Mouse (Mus musculus): Measurements from ENCODE around the gene Nup107. TPM values are rescaled to one million over a fixed set of nuclear protein-coding genes. Genes with fewer than 3 reads are reported as not detected.

Nup107 gene
- polyA plus RNA-seq, 1 experiment from 2014 or later = 87.6 TPM

- no peak overlapping the region for H3K9ac ChIP-seq (ENCODE audit: low read length)
- peaks cover 27% of the 10 kb centered on the region for H3K36me3 ChIP-seq (ENCODE audit: control insufficient read depth, insufficient read depth, low read length)
Measured at GRCm38 (mm10) chr10:117772364-117773105, 20.0 kb downstream of the Nup107 start.

GRCm38 (mm10) chr10:117771131-117771510 is 21.4 kb downstream of the Nup107 start:
- no peak for ATAC-seq (ENCODE audit: insufficient read depth, low FRiP score, low TSS enrichment)
- Histone ChIP-seq H3K9me3 (ENCODE audit: control insufficient read depth, low read length) (no peaks in the 10 kb centered on the region), H3K4me2 (ENCODE audit: low read depth) (no peak overlapping the region), H3K27ac (ENCODE audit: low read depth, low read length) (no peak overlapping the region), H3K4me1 (ENCODE audit: control insufficient read depth, insufficient read depth, low read length) (no peaks in the 10 kb centered on the region), H3K36me3 (ENCODE audit: control insufficient read depth, insufficient read depth, low read length) (peaks cover 23% of the 10 kb centered on the region), H3K4me3 (ENCODE audit: low read depth, low read length) (no peak overlapping the region), H3K27me3 (ENCODE audit: control insufficient read depth, insufficient read depth, low read length) (no peaks in the 10 kb centered on the region), H3K9ac (ENCODE audit: low read length) (no peak overlapping the region)
- no peak for DNase-seq (ENCODE audit: low spot score)
- 95% methylated on average over 10 of the region's 10 CpGs for WGBS

More at GRCm38 (mm10) chr10:117772364-117773105, 20.0 kb downstream of the Nup107 start:
- Histone ChIP-seq H3K4me2 (ENCODE audit: low read depth) (no peak overlapping the region), H3K27ac (ENCODE audit: low read depth, low read length) (no peak overlapping the region), H3K27me3 (ENCODE audit: control insufficient read depth, insufficient read depth, low read length) (no peaks in the 10 kb centered on the region), H3K4me1 (ENCODE audit: control insufficient read depth, insufficient read depth, low read length) (no peaks in the 10 kb centered on the region), H3K4me3 (ENCODE audit: low read depth, low read length) (no peak overlapping the region), H3K9me3 (ENCODE audit: control insufficient read depth, low read length) (no peaks in the 10 kb centered on the region)
- DNase-seq (ENCODE audit: low spot score) (no peak), ATAC-seq (ENCODE audit: insufficient read depth, low FRiP score, low TSS enrichment) (no peak)
- WGBS = 91% methylated on average over 17 of the region's 17 CpGs

GRCm38 (mm10) chr10:117770286-117771130 is 22.0 kb downstream of the Nup107 start:
- WGBS = 95% methylated on average over 18 of the region's 18 CpGs
- peaks cover 24% of the 10 kb centered on the region for H3K36me3 ChIP-seq (ENCODE audit: control insufficient read depth, insufficient read depth, low read length)
- no peaks in the 10 kb centered on the region for H3K9me3 ChIP-seq (ENCODE audit: control insufficient read depth, low read length)
- H3K9ac ChIP-seq (ENCODE audit: low read length) = no peak overlapping the region
- no peaks in the 10 kb centered on the region for H3K4me1 ChIP-seq (ENCODE audit: control insufficient read depth, insufficient read depth, low read length)
- DNase-seq (ENCODE audit: low spot score) (no peak), ATAC-seq (ENCODE audit: insufficient read depth, low FRiP score, low TSS enrichment) (no peak)
- H3K4me2 ChIP-seq (ENCODE audit: low read depth) = no peak overlapping the region
- no peak overlapping the region for H3K27ac ChIP-seq (ENCODE audit: low read depth, low read length)
- H3K27me3 ChIP-seq (ENCODE audit: control insufficient read depth, insufficient read depth, low read length) = no peaks in the 10 kb centered on the region
- no peak overlapping the region for H3K4me3 ChIP-seq (ENCODE audit: low read depth, low read length)

GRCm38 (mm10) chr10:117769541-117770285 is 22.8 kb downstream of the Nup107 start:
- Histone ChIP-seq H3K4me1 (ENCODE audit: control insufficient read depth, insufficient read depth, low read length) (no peaks in the 10 kb centered on the region), H3K36me3 (ENCODE audit: control insufficient read depth, insufficient read depth, low read length) (peaks cover 25% of the 10 kb centered on the region), H3K4me3 (ENCODE audit: low read depth, low read length) (no peak overlapping the region), H3K9me3 (ENCODE audit: control insufficient read depth, low read length) (no peaks in the 10 kb centered on the region), H3K4me2 (ENCODE audit: low read depth) (no peak overlapping the region), H3K27ac (ENCODE audit: low read depth, low read length) (no peak overlapping the region), H3K27me3 (ENCODE audit: control insufficient read depth, insufficient read depth, low read length) (no peaks in the 10 kb centered on the region), H3K9ac (ENCODE audit: low read length) (no peak overlapping the region)
- no peak for DNase-seq (ENCODE audit: low spot score)
- 94% methylated on average over 9 of the region's 9 CpGs for WGBS
- no peak for ATAC-seq (ENCODE audit: insufficient read depth, low FRiP score, low TSS enrichment)

GRCm38 (mm10) chr10:117768141-117768440 is 24.4 kb downstream of the Nup107 start:
- Histone ChIP-seq H3K4me1 (ENCODE audit: control insufficient read depth, insufficient read depth, low read length) (no peaks in the 10 kb centered on the region), H3K9me3 (ENCODE audit: control insufficient read depth, low read length) (no peaks in the 10 kb centered on the region), H3K27ac (ENCODE audit: low read depth, low read length) (no peak overlapping the region), H3K36me3 (ENCODE audit: control insufficient read depth, insufficient read depth, low read length) (peaks cover 28% of the 10 kb centered on the region), H3K27me3 (ENCODE audit: control insufficient read depth, insufficient read depth, low read length) (no peaks in the 10 kb centered on the region), H3K9ac (ENCODE audit: low read length) (no peak overlapping the region), H3K4me3 (ENCODE audit: low read depth, low read length) (no peak overlapping the region), H3K4me2 (ENCODE audit: low read depth) (no peak overlapping the region)
- ATAC-seq (ENCODE audit: insufficient read depth, low FRiP score, low TSS enrichment) = no peak
- no peak for DNase-seq (ENCODE audit: low spot score)
- 94% methylated on average over 7 of the region's 7 CpGs for WGBS

- Histone ChIP-seq H3K4me2 (ENCODE audit: low read depth) (no peak overlapping the region), H3K9ac (ENCODE audit: low read length) (no peak overlapping the region), H3K9me3 (ENCODE audit: control insufficient read depth, low read length) (no peaks in the 10 kb centered on the region), H3K4me3 (ENCODE audit: low read depth, low read length) (no peak overlapping the region), H3K27ac (ENCODE audit: low read depth, low read length) (no peak overlapping the region), H3K27me3 (ENCODE audit: control insufficient read depth, insufficient read depth, low read length) (no peaks in the 10 kb centered on the region), H3K4me1 (ENCODE audit: control insufficient read depth, insufficient read depth, low read length) (no peaks in the 10 kb centered on the region), H3K36me3 (ENCODE audit: control insufficient read depth, insufficient read depth, low read length) (peaks cover 28% of the 10 kb centered on the region)
- ATAC-seq (ENCODE audit: insufficient read depth, low FRiP score, low TSS enrichment) = no peak
- WGBS = 92% methylated on average over 10 of the region's 10 CpGs
- no peak for DNase-seq (ENCODE audit: low spot score)
Measured at GRCm38 (mm10) chr10:117767286-117768140, 25.0 kb downstream of the Nup107 start.

- Histone ChIP-seq H3K27ac (ENCODE audit: low read depth, low read length) (no peak overlapping the region), H3K36me3 (ENCODE audit: control insufficient read depth, insufficient read depth, low read length) (peaks cover 26% of the 10 kb centered on the region), H3K4me2 (ENCODE audit: low read depth) (no peak overlapping the region), H3K4me1 (ENCODE audit: control insufficient read depth, insufficient read depth, low read length) (no peaks in the 10 kb centered on the region), H3K27me3 (ENCODE audit: control insufficient read depth, insufficient read depth, low read length) (no peaks in the 10 kb centered on the region), H3K4me3 (ENCODE audit: low read depth, low read length) (no peak overlapping the region), H3K9me3 (ENCODE audit: control insufficient read depth, low read length) (no peaks in the 10 kb centered on the region), H3K9ac (ENCODE audit: low read length) (no peak overlapping the region)
- WGBS = 94% methylated on average over 5 of the region's 5 CpGs
- DNase-seq (ENCODE audit: low spot score) = no peak
- ATAC-seq (ENCODE audit: insufficient read depth, low FRiP score, low TSS enrichment) = no peak
Measured at GRCm38 (mm10) chr10:117766896-117767160, 25.7 kb downstream of the Nup107 start.

GRCm38 (mm10) chr10:117766111-117766895 is 26.2 kb downstream of the Nup107 start:
- no peak for DNase-seq (ENCODE audit: low spot score)
- 94% methylated on average over 16 of the region's 16 CpGs for WGBS
- Histone ChIP-seq H3K36me3 (ENCODE audit: control insufficient read depth, insufficient read depth, low read length) (peaks cover 25% of the 10 kb centered on the region), H3K4me2 (ENCODE audit: low read depth) (no peak overlapping the region), H3K4me3 (ENCODE audit: low read depth, low read length) (no peak overlapping the region), H3K9me3 (ENCODE audit: control insufficient read depth, low read length) (no peaks in the 10 kb centered on the region), H3K9ac (ENCODE audit: low read length) (no peak overlapping the region), H3K27ac (ENCODE audit: low read depth, low read length) (no peak overlapping the region), H3K27me3 (ENCODE audit: control insufficient read depth, insufficient read depth, low read length) (no peaks in the 10 kb centered on the region), H3K4me1 (ENCODE audit: control insufficient read depth, insufficient read depth, low read length) (no peaks in the 10 kb centered on the region)
- no peak for ATAC-seq (ENCODE audit: insufficient read depth, low FRiP score, low TSS enrichment)
